Mouse (Mus musculus) spleen, adult 2 months (tissue): ENCODE measurements around the gene Apoc3.

Experiments
- CTCF ChIP-seq: fragments of 200-500 bp; IDR thresholded peaks from 2 replicates; pipeline ENCODE4 v1.5.1; 2011; ENCODE audit warnings: mild to moderate bottlenecking, inconsistent platforms; ENCODE audit not compliant: insufficient read depth, insufficient read length, insufficient replicate concordance; ENCODE audit errors: extremely low read depth
- POLR2A ChIP-seq: fragments of 200-500 bp; IDR thresholded peaks from 2 replicates; pipeline ENCODE4 v1.6.1; 2011; ENCODE audit warnings: low read depth, low read length, inconsistent platforms

DNA sequence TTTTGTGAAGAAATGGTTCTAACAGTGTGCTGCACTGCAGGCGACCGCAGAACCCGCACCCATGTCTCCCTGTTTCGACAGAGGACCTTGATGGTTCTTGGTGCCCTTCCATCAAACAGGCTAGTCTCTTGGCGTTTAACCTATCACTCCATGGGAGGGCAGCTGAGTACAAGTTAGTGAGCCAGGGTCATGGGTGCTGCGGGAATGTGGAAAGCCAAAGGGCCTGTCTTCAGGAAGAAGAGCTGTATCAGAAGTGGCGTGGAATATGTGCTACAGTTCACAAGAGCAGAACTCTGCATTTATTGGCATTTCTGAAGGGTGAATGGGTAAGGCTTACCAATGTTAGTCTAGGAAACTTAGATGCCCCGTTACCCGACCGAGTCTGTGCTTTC is 20.5 kb downstream of the Apoc3 start:
- TF ChIP-seq CTCF (no peak), POLR2A (no peak)
